Mouse (Mus musculus): ENCODE measurements around the gene Gm10959. TPM values are rescaled to one million over a fixed set of nuclear protein-coding genes. Genes with fewer than 3 reads are reported as not detected.

Gm10959 gene
- polyA plus RNA-seq, 1 experiment from 2014 or later = not detected

DNA sequence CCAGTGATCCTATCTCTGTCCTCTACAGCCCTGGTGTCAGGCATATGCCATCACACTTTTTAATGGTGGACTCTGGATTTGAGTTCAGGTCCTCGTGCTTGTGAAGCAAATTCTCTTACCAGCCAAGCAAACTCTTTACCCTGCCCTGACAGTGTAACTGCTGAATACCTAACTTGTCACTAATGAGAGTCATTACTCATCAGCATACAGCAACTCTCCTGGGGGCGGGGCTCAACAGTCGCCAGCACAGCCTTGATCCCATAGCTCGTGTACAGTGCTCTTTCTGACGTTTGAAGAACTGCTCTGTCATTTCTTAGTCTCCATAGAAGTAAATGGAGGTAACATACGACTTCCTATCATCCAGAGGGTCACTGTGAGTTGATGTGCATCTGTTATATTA is 20.9 kb downstream of the Gm10959 start:
- 57% methylated on average over 6 of the region's 6 CpGs for WGBS (ENCODE audit: insufficient replicate concordance)
- Histone ChIP-seq H3K4me2 (ENCODE audit: low read depth, low read length) (no peak overlapping the region), H3K9ac (replicated peaks) (no peak overlapping the region), H3K27me3 (ENCODE audit: insufficient read depth, low read length) (no peaks in the 10 kb centered on the region), H3K9me3 (ENCODE audit: low read length) (no peaks in the 10 kb centered on the region), H3K27ac (ENCODE audit: low read depth) (no peak overlapping the region), H3K4me3 (ENCODE audit: low read depth, low read length) (no peak overlapping the region), H3K4me1 (ENCODE audit: insufficient read depth) (no peaks in the 10 kb centered on the region), H3K36me3 (replicated peaks; ENCODE audit: insufficient read depth, low read length) (no peaks in the 10 kb centered on the region)
- DNase-seq (no peak), ATAC-seq (no peak)
- TF ChIP-seq EP300 (IDR thresholded peaks at IDR 0.05; ENCODE audit: low read depth) (no peak), CTCF (IDR thresholded peaks at IDR 0.05; ENCODE audit: low read depth) (no peak)

DNA sequence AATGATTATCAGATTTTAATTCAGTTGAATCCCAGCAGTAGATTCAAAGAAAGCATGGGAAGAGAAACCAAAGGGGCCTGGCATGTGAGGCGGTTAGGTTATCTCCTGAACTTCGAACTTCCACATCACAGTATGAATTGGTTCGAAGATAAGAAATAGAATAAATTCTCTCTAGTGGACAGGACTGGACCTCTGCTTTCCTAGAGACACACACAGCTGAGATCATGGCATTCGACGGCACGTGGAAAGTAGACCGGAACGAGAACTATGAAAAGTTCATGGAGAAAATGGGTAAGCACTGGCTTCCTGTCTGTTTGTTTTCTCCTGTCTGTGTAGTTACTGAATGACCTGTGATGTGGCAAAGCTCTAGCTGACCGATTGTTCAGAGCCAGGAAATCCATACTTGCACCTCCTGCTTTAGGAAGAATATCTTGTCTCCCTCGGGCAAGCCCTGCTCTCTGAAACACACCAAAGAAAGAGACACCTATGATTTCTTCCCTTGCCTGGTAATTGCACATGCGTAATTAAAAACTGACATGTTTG is 23.9 kb downstream of the Gm10959 start:
- no peaks in the 10 kb centered on the region for H3K27me3 ChIP-seq (ENCODE audit: insufficient read depth, low read length)
- H3K27ac ChIP-seq (ENCODE audit: low read depth) = peak overlapping the region; percentile 86
- ATAC-seq (peak; percentile 93), DNase-seq (peak; percentile 18)
- H3K9ac ChIP-seq (replicated peaks) = no peak overlapping the region
- no peaks in the 10 kb centered on the region for H3K9me3 ChIP-seq (ENCODE audit: low read length)
- no peaks in the 10 kb centered on the region for H3K36me3 ChIP-seq (replicated peaks; ENCODE audit: insufficient read depth, low read length)
- TF ChIP-seq CTCF (IDR thresholded peaks at IDR 0.05; ENCODE audit: low read depth) (no peak), EP300 (IDR thresholded peaks at IDR 0.05; ENCODE audit: low read depth) (peak; percentile 31; the same call in 1 of the 2 replicates)
- H3K4me2 ChIP-seq (ENCODE audit: low read depth, low read length) = no peak overlapping the region
- 59% methylated on average over 11 of the region's 11 CpGs for WGBS (ENCODE audit: insufficient replicate concordance)
- no peaks in the 10 kb centered on the region for H3K4me1 ChIP-seq (ENCODE audit: insufficient read depth)
- H3K4me3 ChIP-seq (ENCODE audit: low read depth, low read length) = no peak overlapping the region

DNA sequence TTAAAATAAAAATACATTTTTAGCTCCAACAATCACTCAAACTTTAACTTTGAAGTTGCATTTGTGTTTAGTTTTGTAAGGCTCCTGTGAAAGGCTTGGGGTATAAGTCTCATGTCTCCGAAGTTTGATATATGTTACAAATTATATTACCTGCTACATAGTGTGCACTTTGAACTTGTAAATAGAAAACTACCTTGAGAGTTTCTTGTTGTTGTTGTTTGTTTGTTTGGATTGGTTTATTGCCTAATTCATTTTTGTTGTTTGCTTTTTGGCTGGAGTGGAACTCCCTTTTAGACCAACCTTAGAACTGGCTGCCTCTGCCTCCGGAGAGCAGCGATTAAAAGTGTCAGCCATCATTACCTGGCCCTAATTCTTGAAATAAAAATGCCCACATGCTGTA is 24.4 kb downstream of the Gm10959 start, which contains the start of gene Fabp2:
TSS of gene Fabp2 (plus strand) at position 301 of the 400 bp plus-strand sequence.
- H3K36me3 ChIP-seq (replicated peaks; ENCODE audit: insufficient read depth, low read length) = no peaks in the 10 kb centered on the region
- 78% methylated on average over 3 of the region's 3 CpGs for WGBS (ENCODE audit: insufficient replicate concordance)
- DNase-seq (no peak), ATAC-seq (peak; percentile 41)
- H3K4me1 ChIP-seq (ENCODE audit: insufficient read depth) = no peaks in the 10 kb centered on the region
- H3K9ac ChIP-seq (replicated peaks) = no peak within 1 kb of the TSS
- no peaks in the 10 kb centered on the region for H3K9me3 ChIP-seq (ENCODE audit: low read length)
- H3K4me3 ChIP-seq (ENCODE audit: low read depth, low read length) = no peak within 1 kb of the TSS
- peak within 1 kb of the TSS; percentile 86 for H3K27ac ChIP-seq (ENCODE audit: low read depth)
- TF ChIP-seq CTCF (IDR thresholded peaks at IDR 0.05; ENCODE audit: low read depth) (no peak), EP300 (IDR thresholded peaks at IDR 0.05; ENCODE audit: low read depth) (no peak)
- H3K27me3 ChIP-seq (ENCODE audit: insufficient read depth, low read length) = no peaks in the 10 kb centered on the region
- H3K4me2 ChIP-seq (ENCODE audit: low read depth, low read length) = no peak within 1 kb of the TSS

DNA sequence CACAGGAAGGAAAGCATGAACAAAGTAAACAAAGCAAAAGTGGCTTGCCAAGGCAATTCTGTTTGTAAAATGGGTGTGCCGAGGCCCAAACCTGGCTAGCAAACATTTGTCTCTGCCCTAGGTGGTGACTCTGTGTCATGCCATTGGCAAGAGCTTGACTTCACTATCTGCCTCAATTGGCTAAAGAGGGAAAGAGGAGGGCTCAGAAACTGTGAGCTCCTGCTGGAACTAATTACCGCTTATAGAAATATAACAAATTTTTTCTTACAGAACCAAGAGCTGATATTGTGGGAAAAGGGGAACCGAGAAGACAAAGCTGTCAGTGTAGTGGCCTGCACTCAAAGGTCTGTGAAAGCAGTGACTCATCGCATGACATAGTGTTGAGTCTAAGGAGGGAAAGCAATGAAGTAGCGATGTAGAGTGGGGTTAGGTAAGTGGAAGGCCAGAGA is 30.8 kb downstream of the Gm10959 start:
- no peaks in the 10 kb centered on the region for H3K36me3 ChIP-seq (replicated peaks; ENCODE audit: insufficient read depth, low read length)
- H3K9me3 ChIP-seq (ENCODE audit: low read length) = no peaks in the 10 kb centered on the region
- no peaks in the 10 kb centered on the region; the same call in 1 of the 2 replicates for H3K4me1 ChIP-seq (ENCODE audit: insufficient read depth)
- WGBS (ENCODE audit: insufficient replicate concordance) = 60% methylated on average over 5 of the region's 5 CpGs
- DNase-seq (no peak), ATAC-seq (peak; percentile 51; the same call in 1 of the 2 replicates)
- no peak overlapping the region for H3K4me3 ChIP-seq (ENCODE audit: low read depth, low read length)
- no peak overlapping the region for H3K4me2 ChIP-seq (ENCODE audit: low read depth, low read length)
- H3K9ac ChIP-seq (replicated peaks) = no peak overlapping the region
- H3K27ac ChIP-seq (ENCODE audit: low read depth) = peak overlapping the region; percentile 44; the same call in 1 of the 2 replicates
- H3K27me3 ChIP-seq (ENCODE audit: insufficient read depth, low read length) = no peaks in the 10 kb centered on the region
- no peak for TF ChIP-seq CTCF (IDR thresholded peaks at IDR 0.05; ENCODE audit: low read depth)
- no peak for TF ChIP-seq EP300 (IDR thresholded peaks at IDR 0.05; ENCODE audit: low read depth)

DNA sequence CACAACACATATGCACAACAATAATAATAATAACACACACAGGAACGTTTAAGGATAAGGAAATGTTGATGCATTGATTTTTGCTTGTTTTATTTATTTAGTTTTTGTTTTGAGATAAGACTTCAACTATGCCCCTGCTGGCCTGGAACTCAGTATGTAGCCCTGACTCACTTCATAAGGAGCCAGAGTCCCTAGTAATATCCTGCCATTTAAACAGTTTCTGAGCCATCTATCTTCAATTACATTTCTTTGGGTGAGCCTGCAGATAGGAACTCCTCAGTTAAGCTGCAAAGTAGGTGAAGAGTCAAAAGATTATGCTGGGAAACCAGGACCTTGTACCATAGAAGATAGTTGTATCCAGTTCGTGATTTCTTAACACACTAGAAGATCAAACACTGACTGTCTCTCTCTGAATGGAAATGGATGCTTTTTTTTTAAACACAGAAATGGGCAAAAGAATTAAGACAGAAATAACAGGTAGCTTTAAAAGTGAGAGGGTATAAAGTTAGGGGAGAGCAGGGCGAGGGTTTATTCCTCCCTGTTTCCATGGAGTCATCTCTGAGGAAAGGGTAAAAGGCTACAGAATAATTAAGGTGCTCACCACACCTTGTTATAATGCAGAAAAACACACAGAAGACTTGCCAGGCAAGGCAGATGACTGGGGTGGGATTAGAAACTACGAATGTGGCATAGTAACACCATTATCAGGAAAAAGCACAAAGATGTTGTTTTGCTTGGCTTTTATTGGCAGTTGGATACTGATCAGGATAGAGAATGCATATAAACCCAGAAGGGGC is 31.5 kb downstream of the Gm10959 start:
- DNase-seq = no peak
- Histone ChIP-seq H3K9me3 (ENCODE audit: low read length) (no peaks in the 10 kb centered on the region), H3K27me3 (ENCODE audit: insufficient read depth, low read length) (no peaks in the 10 kb centered on the region), H3K4me3 (ENCODE audit: low read depth, low read length) (no peak overlapping the region), H3K4me1 (ENCODE audit: insufficient read depth) (no peaks in the 10 kb centered on the region; the same call in 1 of the 2 replicates), H3K27ac (ENCODE audit: low read depth) (peak overlapping the region; percentile 44; the same call in 1 of the 2 replicates), H3K4me2 (ENCODE audit: low read depth, low read length) (no peak overlapping the region), H3K9ac (replicated peaks) (no peak overlapping the region), H3K36me3 (replicated peaks; ENCODE audit: insufficient read depth, low read length) (no peaks in the 10 kb centered on the region)
- WGBS (ENCODE audit: insufficient replicate concordance) = 58% methylated on average over 4 of the region's 4 CpGs
- ATAC-seq = no peak
- TF ChIP-seq CTCF (IDR thresholded peaks at IDR 0.05; ENCODE audit: low read depth) (no peak), EP300 (IDR thresholded peaks at IDR 0.05; ENCODE audit: low read depth) (no peak)

DNA sequence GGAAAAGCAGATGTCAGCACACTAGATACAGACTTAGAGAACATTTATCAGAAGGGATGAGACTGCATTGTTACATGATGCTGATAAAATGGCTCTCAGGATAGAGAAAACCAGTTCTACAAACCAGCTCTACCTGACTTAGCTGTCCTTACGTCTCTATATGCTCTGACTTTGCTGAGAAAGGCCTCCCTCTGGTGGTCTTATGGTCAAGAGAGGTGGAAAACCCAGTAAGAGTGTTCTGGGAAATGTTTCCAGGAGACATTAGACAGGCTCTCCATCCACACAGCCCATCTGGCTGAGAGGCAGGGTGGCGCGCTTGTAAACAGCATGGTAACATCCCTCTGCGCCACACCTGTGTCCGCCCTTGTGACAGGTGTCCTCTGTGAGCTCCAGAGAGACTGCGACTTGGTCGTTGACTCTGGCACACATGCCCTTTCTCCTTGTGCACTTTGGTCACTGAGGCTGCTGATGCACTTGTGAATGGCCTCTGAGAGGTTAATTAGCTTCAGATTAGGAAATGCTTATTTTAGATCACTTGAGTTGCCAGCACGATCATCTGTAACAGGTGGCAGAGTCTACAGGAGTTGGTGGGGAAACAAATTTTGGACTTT is 40.4 kb downstream of the Gm10959 start:
- TF ChIP-seq EP300 (IDR thresholded peaks at IDR 0.05; ENCODE audit: low read depth) = no peak
- TF ChIP-seq CTCF (IDR thresholded peaks at IDR 0.05; ENCODE audit: low read depth) = no peak
- no peaks in the 10 kb centered on the region for H3K36me3 ChIP-seq (replicated peaks; ENCODE audit: insufficient read depth, low read length)
- DNase-seq (no peak), ATAC-seq (no peak)
- H3K27me3 ChIP-seq (ENCODE audit: insufficient read depth, low read length) = no peaks in the 10 kb centered on the region
- H3K4me1 ChIP-seq (ENCODE audit: insufficient read depth) = no peaks in the 10 kb centered on the region
- no peak overlapping the region for H3K27ac ChIP-seq (ENCODE audit: low read depth)
- no peak overlapping the region for H3K4me2 ChIP-seq (ENCODE audit: low read depth, low read length)
- H3K4me3 ChIP-seq (ENCODE audit: low read depth, low read length) = no peak overlapping the region
- 76% methylated on average over 8 of the region's 8 CpGs for WGBS (ENCODE audit: insufficient replicate concordance)
- no peaks in the 10 kb centered on the region for H3K9me3 ChIP-seq (ENCODE audit: low read length)
- H3K9ac ChIP-seq (replicated peaks) = no peak overlapping the region
